Mouse (Mus musculus) left cerebral cortex, adult 2 months (tissue): Measurements from ENCODE around the gene Ppp1r12b. TPM values are rescaled to one million over a fixed set of nuclear protein-coding genes. Genes with fewer than 3 reads are reported as not detected.

Experiments used
- DNase-seq, 2 experiments: peaks; one replicate each; pipeline ENCODE4 v3.0.0; 2021 to 2022; ENCODE audit warnings: low spot score in 2 of 2, mixed read lengths in 1 of 2; ENCODE audit errors: extremely low spot score in 1 of 2
- H3K27ac ChIP-seq: fragments of 200-600 bp; 2 replicates; pipeline ENCODE4 v1.8.1; 2022
- H3K4me3 ChIP-seq: fragments of 200-600 bp; 2 replicates; pipeline ENCODE4 v1.8.1; 2022
- CTCF ChIP-seq: fragments of 200-600 bp; IDR thresholded peaks from 2 replicates; pipeline ENCODE4 v1.8.1; 2022; ENCODE audit warnings: antibody characterized with exemption, mild to moderate bottlenecking, moderate library complexity
- intact Hi-C: fragments of 180-260 bp; cut with DNase I; formaldehyde crosslinking; loops from one replicate; pipeline ENCODE4 v1.15.1; 2025
- total RNA-seq, 2 experiments: library from RNA; stranded (reverse); gene quantifications; 2 replicates each; pipeline ENCODE4 v1.2.3; 2021

Gene Ppp1r12b
- total RNA-seq, 2 experiments from 2014 or later = 80.2 to 82.0 TPM

- Histone ChIP-seq H3K4me3 (no peak overlapping the region), H3K27ac (no peak overlapping the region)
- DNase-seq = no peak
- TF ChIP-seq CTCF = no peak
- intact Hi-C loops = no loop called here
These were observed 79.9 kb downstream of the Ppp1r12b start for GRCm38 (mm10) chr1:134875800-134876199.

DNA sequence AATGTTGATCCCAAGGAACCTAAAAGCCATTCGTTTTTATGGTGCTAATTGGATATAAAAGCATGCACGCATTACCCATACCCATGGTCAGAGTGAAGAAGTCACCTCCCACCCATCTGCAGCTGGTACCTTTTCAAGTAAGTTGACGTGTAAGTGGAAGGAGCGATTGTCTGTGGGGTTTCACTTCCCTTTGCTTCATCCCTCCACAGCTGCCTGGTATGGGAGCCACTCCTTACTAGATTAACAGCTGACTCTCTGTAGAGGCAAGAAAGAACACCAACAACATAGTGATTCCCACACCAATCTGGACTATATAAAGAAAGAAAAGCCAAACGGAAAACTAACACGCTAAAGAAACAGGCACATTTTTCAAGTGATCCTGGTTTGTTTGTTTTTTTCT lies 83.1 kb downstream of the Ppp1r12b start:
- TF ChIP-seq CTCF = no peak
- H3K4me3 ChIP-seq = no peak overlapping the region
- DNase-seq = no peak
- intact Hi-C loops = no loop called here
- no peak overlapping the region for H3K27ac ChIP-seq

- no peak overlapping the region for H3K4me3 ChIP-seq
- no peak for DNase-seq
- intact Hi-C loops = no loop called here
- H3K27ac ChIP-seq = no peak overlapping the region; the same call in 1 of the 2 replicates
- no peak for TF ChIP-seq CTCF
These were observed 89.3 kb downstream of the Ppp1r12b start for GRCm38 (mm10) chr1:134866426-134866825.

DNA sequence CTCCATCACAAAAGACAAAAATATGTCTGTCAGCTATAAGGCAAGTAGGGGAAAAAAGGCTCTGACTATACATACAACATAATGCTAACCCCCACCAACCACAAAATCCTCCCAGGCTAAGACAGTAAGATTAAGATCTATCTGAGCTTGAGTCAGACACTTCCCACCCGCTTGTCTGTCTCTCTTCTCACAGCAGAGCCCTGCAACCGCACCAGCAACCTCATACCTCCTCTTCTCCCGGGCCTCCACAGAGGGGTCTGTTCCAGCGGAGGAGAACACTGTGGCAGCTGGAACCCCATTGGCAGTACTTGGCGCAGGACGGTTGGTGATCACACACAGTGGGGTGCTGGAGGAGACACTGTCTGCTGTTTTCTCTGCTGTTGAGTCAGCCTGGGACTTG lies 90.2 kb downstream of the Ppp1r12b start:
- DNase-seq = no peak
- intact Hi-C loops = no loop called here
- H3K4me3 ChIP-seq = no peak overlapping the region
- TF ChIP-seq CTCF = no peak
- no peak overlapping the region for H3K27ac ChIP-seq

GRCm38 (mm10) chr1:134860538-134860937 lies 95.2 kb downstream of the Ppp1r12b start:
- DNase-seq = no peak
- TF ChIP-seq CTCF = no peak
- intact Hi-C loops = no loop called here
- Histone ChIP-seq H3K27ac (no peak overlapping the region), H3K4me3 (no peak overlapping the region)

DNA sequence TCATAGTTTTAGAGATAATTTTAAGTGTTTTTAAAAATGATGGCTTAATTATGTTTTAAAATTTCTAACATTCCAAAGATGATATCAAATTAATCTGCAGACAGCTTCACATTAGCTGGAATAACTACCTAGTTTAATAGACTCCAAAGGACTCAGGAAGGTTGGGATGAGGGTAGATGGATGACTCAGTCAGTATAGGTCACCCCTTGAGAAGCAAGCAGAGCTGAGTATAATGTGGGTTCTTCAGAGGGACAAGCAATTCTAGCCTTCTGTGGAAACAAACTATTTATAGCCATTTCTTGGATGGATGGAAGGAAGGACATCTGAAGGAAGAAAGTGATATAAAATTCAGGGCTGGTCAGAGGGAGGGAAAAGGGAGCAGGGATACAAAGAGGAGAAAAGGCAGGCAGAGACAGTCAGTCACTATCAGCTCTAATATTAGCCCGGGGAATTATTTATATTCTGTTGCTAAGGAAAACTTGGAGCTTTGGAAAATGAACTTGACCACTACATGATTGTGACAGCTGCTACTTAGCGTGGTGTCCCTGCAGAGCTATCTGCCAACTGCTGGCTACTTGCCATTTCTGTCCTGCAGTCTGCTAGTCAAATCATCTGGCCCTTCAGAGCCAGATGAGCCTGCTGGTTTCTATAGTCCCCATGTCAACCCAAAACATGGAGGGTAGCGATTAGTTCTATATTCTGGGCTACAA lies 97.2 kb downstream of the Ppp1r12b start:
- TF ChIP-seq CTCF = no peak
- Histone ChIP-seq H3K4me3 (no peak overlapping the region), H3K27ac (no peak overlapping the region)
- intact Hi-C loops = no loop called here
- no peak for DNase-seq

- Histone ChIP-seq H3K4me3 (no peak overlapping the region), H3K27ac (no peak overlapping the region)
- TF ChIP-seq CTCF = peak; percentile 95
- intact Hi-C loops = loop anchor here (2.0 to 5.0 kb wide), 2 partner anchors 107 to 216 kb away; no protein-coding TSS in a partner anchor
- DNase-seq = peak; percentile 77 to 79
These were observed 101.3 kb downstream of the Ppp1r12b start for GRCm38 (mm10) chr1:134854325-134854982.

- DNase-seq = no peak
- no peak for TF ChIP-seq CTCF
- no peak overlapping the region for H3K4me3 ChIP-seq
- no peak overlapping the region for H3K27ac ChIP-seq
- intact Hi-C loops = loop anchor here (5.0 kb wide), 1 partner anchor 105 kb away; no protein-coding TSS in a partner anchor
These were observed 102.9 kb downstream of the Ppp1r12b start for GRCm38 (mm10) chr1:134852797-134853196.

GRCm38 (mm10) chr1:134851211-134851610 lies 104.5 kb downstream of the Ppp1r12b start:
- no peak for DNase-seq
- no peak overlapping the region for H3K27ac ChIP-seq
- intact Hi-C loops = loop anchor here (5.0 kb wide), 1 partner anchor 104 kb away; no protein-coding TSS in a partner anchor
- H3K4me3 ChIP-seq = no peak overlapping the region
- no peak for TF ChIP-seq CTCF

DNA sequence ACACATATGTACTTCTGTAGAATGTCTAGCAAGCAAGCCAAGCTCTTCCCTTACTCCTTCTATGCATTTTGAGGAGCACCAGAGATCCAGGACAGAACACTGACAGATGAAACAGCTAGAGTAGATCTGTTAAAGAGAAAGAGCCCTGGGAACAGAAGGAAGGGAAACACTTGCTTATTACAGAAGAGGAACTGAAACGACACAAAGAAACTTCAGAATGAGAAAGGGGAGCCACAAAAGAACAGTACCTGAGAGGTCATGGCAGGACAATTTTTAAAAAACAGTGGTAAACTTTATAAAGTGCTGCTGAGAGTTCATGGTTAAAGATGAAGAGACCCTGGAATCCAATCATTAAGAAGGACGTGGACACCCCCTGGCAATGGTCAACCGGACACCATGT lies 105.4 kb downstream of the Ppp1r12b start:
- intact Hi-C loops = loop anchor here (5.0 kb wide), 1 partner anchor 103 kb away; no protein-coding TSS in a partner anchor
- H3K27ac ChIP-seq = no peak overlapping the region
- no peak for TF ChIP-seq CTCF

DNA sequence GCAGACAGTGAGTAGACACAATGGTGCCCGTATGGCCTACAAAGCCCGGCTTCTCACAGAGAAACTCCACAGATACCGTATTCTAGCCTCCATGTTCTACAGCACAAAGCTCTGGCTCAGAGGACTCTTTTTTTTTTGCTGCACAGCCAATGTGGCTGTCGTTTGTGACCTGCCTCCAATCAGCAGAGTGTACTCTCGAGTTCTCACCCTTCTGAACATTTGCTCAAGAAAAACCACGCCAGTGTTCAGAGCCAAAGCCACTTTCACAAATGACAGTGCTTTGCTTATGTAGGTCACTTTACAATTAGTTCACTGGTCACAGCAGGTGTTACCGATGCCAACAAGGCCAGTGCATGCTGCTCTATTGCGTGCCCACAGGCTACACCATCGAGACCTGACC lies 107.9 kb downstream of the Ppp1r12b start:
- no peak for DNase-seq
- Histone ChIP-seq H3K4me3 (no peak overlapping the region), H3K27ac (no peak overlapping the region)
- intact Hi-C loops = no loop called here
- no peak for TF ChIP-seq CTCF

More for the DNA sequence above, 105.4 kb downstream of the Ppp1r12b start:
- H3K4me3 ChIP-seq = no peak overlapping the region
- DNase-seq = no peak

DNA sequence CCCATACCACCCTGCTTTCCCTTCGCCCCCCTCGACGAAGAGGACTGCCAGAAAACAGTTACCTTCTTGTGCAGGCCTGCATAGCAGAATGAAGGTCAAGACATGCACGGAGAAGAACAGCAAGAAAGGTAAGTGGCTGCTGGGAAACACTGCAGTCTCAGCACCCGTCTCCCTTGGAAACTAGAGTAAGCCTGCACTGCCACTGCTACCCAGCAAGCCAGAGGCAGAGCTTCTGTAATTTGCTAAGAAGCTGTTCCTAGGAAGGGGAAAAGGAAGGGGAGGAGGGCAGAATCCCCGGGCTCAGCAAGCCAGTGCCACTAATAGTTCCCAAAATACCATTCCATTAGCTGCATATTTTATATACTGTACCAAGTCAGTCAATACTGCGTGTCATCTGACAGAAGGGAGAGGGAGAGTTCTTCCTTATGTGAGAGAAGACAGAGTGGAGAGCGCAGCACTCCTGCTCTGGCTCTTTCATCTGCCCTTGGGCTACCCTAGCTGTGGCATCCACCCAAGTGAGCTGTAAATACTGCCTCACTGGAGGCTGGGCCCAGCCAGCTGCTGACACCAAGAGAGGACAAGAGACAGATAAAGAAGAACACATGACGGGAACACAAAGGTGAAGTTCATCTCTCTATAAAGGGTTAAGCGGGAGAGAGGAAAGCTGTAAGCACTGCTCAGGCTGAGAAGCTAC lies 109.3 kb downstream of the Ppp1r12b start:
- Histone ChIP-seq H3K4me3 (no peak overlapping the region), H3K27ac (peak overlapping the region; percentile 0; the same call in 1 of the 2 replicates)
- TF ChIP-seq CTCF = no peak
- intact Hi-C loops = no loop called here
- peak in 1 of 2 experiments; percentile 24 for DNase-seq
